Mouse (Mus musculus): ENCODE data around the gene Fam84a.

The Fam84a gene

GRCm38 (mm10) chr12:14151921-14152320 is at the start of gene Fam84a:
Gene Fam84a (minus strand): TSS chr12:14152054.
- DNase-seq, result peak; percentile 90

- no peak for DNase-seq
Observed at GRCm38 (mm10) chr12:14195479-14195878, 43.6 kb upstream of the Fam84a start.

- DNase-seq, result no peak
Observed at GRCm38 (mm10) chr12:14186689-14187195, 34.9 kb upstream of the Fam84a start.

- DNase-seq, result peak; percentile 3
Observed at GRCm38 (mm10) chr12:14165713-14166112, 13.9 kb upstream of the Fam84a start.

GRCm38 (mm10) chr12:14164936-14165335 is 13.1 kb upstream of the Fam84a start:
- DNase-seq, result no peak

GRCm38 (mm10) chr12:14152426-14152825 is 572 bp upstream of the Fam84a start:
- peak; percentile 26 for DNase-seq

GRCm38 (mm10) chr12:14150936-14151631 is 770 bp downstream of the Fam84a start:
- DNase-seq, result peak; percentile 8

- no peak for DNase-seq
Observed at GRCm38 (mm10) chr12:14150568-14150909, 1.3 kb downstream of the Fam84a start.

GRCm38 (mm10) chr12:14149843-14150567 is 1.8 kb downstream of the Fam84a start:
- peak; percentile 77 for DNase-seq

GRCm38 (mm10) chr12:14149022-14149842 is 2.6 kb downstream of the Fam84a start:
- peak; percentile 2 for DNase-seq

- DNase-seq, result no peak
Observed at GRCm38 (mm10) chr12:14137046-14137445, 14.8 kb downstream of the Fam84a start.

- no peak for DNase-seq
Observed at GRCm38 (mm10) chr12:14114730-14115129, 37.1 kb downstream of the Fam84a start.

- DNase-seq, result no peak
Observed at GRCm38 (mm10) chr12:14096944-14097343, 54.9 kb downstream of the Fam84a start.
